Mouse (Mus musculus) megakaryocyte progenitor cell, adult 5-6 weeks (primary cell): ENCODE data around the gene Gclc. TPM values are rescaled to one million over a fixed set of nuclear protein-coding genes. Genes with fewer than 3 reads are reported as not detected.
"Not testable (repeated sequence)": the region's sequence is repeated elsewhere in the genome, so short reads cannot be mapped to it uniquely, and the experiment has no call there.

Source experiments
- ATAC-seq: replicated peaks from 2 replicates; pipeline ENCODE4 v1.8.0; 2016; ENCODE audit warnings: mild to moderate bottlenecking, moderate TSS enrichment, inconsistent platforms; ENCODE audit not compliant: poor library complexity
- total RNA-seq, 2 experiments: library from RNA; stranded (forward) in 1 of 2; stranded (reverse) in 1 of 2; fragments of 157-497, 149-512 nt in 1 of 2; fragments of 200-1000 nt in 1 of 2; gene quantifications; 2 replicates each; pipeline versions ENCODE4 v1.2.3 to v1.2.4; 2015 to 2017

The Gclc gene
- total RNA-seq, 2 experiments from 2014 or later = 38.5 to 54.8 TPM

DNA sequence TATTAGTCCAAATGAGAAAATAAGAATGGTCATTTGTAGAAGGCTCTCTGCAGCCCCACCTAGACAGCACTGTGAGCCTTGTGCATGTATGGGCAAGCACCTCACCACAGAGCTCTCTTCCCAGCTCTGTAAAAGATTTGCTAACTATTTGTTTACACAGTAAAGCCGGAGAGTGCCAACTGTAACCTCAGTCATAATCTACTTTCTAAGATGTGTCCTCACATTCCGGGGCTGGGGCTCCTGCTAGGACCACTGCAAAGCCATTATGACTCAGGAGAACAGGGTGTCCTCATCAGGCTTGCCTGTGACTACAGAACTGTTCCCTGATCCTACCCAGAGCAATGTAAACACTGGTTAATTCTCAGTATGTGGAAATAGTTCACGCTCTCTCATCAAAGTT, 9.5 kb upstream of the Gclc start:
- no peak for ATAC-seq

DNA sequence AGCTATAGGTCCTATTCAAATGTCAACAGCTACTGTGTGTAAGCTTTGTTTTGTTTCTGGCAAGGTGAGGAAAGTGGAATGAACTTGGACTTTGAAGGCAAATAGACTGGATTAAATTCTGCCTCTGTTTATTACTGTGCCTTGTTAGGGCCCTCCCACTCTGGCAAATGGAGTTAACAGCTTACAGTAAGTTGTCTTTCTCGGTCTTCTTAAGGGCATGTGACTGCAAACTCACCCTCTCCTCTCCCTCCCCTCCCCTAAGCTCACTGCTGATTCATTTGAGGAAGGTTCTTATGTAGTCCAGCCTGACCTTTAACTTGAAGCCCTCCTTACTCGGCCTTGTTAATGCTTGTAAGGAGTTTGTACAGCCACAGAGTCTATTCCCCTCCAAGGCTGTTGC, 8.0 kb upstream of the Gclc start:
- no peak for ATAC-seq

DNA sequence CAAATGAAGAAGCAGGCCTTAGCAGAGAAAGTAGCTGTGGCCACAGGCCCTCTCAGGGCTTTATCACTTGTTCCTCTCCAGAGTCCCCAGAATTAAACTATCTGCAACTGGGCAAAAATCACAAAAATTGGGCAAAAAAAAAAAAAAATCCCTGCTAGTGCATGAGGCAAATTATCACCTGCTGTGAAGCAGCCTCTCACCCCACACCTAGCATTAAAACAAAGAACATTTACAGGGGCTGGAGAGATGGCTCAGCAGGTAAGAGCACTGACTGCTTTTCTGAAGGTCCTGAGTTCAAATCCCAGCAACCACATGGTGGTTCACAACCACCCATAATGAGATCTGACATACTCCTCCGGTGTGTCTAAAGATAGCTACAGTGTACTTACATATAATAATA, 6.0 kb upstream of the Gclc start:
- not testable (repeated sequence) for ATAC-seq

DNA sequence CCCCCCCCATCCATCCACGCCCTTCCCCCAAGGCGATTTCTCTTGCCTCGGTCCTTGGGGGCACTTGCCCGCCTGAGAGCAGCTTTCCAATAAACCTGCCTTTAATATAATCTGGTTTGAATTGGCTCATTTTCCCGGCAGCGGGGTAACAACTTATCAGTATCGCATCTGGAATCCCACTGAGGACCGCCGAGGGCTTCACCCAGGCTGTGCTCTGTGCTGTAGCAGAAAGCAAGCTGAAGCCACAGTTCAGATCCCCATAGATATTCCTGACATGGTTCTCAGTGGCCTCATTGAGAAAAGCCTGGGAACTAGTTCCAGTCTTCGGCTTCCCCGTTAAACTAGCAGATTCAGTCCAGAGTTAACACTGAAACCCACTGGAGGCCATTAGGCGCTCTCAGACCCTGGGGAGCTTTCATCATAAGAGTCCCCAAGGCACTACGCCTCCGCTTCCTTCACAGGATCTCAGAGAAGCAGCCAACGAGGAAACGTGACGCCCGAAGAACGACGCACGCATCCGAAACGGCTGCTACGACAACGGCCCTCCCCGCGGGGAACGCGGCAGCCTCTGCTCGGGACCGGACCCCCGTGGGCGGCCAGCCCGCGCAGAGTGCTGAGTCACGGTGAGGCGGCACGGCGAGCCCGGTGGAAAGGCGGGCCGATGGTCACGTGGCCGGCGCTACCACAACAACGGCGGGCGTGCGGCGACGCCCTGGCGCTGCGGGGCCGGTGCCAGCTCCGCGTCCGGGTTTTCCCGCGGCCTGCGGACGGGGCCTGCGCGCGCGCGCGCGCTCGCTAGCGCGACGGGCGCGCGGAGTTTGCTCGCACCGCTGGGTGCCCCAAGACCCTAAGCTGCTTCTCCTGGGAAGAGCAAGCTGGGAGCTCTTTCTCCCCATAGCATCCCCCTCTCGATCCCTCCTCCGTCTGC, 3.9 kb upstream of the Gclc start:
- peak; percentile 64 for ATAC-seq

DNA sequence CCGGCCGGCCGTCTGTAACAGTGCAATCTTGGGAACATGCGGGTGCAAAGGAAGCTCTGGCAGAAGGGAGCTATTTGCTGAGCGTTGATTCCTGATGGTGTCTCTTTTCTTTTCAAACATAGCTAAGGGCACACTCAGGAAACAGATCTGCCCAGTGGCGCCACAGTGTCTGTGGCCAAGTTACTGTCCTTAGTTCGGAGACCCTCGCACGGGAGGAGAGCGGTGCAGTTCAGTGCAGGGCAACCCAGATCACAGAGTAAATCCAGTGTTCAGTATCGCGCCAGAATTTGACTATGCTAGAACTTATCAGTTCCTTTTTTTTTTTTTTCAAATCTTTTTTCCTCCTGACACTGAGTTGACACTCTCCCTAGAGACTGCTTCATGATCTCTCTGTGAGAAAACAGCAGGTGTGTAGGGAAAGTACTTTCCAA, 3.2 kb upstream of the Gclc start:
- ATAC-seq = peak; percentile 2

- peak; percentile 35 for ATAC-seq
Measured at GRCm38 (mm10) chr9:77754728-77755402, 530 bp downstream of the Gclc start.

DNA sequence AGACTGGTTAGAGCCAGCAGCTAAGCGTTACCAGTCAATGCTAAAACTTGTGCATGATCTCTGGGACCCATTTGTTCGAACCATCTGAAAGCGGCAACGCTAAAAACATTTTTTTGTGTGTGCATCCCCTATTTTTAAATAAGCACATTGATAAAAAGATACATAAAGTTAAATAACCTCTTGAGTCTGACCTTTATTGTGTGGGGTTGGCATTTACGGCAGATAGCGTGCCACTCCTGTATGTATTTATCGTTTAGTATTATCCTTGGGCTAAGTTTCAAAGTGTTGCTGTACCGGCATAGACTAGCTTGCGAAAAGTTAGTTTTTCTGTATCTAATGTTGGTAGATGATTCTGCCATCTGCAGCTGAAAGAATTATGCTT, 1.1 kb downstream of the Gclc start:
- no peak for ATAC-seq

DNA sequence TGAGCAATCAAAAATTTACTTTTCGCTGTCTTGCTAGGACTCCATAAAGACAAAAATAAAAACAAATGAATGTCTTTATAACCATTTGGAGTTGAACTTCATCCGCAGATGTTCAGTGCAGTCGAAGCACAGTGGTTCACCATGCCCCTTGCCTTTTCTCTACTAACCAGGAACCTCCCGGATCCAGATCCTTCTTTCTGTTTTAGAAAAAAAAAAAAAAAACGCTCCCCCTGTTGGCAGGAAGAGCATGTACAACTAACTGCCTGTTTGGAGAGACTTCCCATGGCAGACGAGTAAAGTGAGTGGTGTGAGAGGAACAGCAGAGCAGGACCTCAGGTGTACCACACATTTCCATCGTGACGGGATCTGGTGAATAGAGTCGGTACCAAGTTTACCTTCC, 1.7 kb downstream of the Gclc start:
- ATAC-seq = peak; percentile 44

- peak; percentile 74 for ATAC-seq
Measured at GRCm38 (mm10) chr9:77757331-77757730, 3.0 kb downstream of the Gclc start.

- ATAC-seq = no peak
Measured at GRCm38 (mm10) chr9:77758481-77758880, 4.1 kb downstream of the Gclc start.

DNA sequence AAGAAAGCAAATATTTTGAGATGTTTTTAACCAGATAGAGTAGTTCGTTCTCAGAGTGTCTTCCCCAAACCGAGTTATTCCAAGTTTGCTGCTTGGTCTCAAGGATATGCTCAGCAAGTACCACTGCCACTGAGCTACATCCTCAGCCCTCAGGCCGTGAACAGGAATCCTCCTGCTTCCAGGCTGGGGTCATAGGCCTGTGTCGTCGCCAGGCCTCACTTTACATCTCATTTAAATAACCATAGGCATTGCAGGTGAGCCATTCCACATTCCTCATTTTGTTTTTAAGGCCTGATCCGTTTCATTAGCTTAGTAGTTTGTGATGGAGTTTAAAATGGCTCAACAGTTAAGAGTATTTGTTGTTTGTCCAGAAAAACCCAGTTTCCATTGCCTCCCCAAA, 4.8 kb downstream of the Gclc start:
- no peak for ATAC-seq

DNA sequence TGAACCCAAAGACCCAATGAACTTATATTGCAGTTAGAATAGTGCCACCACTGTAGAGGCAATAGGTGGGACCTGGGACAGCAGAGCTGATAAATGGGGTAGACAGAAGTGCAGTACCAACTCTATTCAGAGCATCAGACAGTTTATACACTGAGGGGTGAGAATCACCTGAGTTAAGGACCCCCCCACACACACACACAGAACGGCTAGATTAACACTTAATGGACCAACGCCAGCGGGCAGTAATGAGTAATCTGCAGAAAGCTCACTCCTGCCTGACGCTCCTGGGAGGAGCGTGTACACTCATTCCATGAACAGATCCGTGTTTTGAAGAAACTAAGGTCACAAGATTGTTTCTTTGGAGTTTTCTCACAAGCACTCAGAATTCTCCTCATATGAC, 5.4 kb downstream of the Gclc start:
- no peak for ATAC-seq

GRCm38 (mm10) chr9:77766218-77766617, 11.9 kb downstream of the Gclc start:
- peak; percentile 11; the same call in 1 of the 2 replicates for ATAC-seq

DNA sequence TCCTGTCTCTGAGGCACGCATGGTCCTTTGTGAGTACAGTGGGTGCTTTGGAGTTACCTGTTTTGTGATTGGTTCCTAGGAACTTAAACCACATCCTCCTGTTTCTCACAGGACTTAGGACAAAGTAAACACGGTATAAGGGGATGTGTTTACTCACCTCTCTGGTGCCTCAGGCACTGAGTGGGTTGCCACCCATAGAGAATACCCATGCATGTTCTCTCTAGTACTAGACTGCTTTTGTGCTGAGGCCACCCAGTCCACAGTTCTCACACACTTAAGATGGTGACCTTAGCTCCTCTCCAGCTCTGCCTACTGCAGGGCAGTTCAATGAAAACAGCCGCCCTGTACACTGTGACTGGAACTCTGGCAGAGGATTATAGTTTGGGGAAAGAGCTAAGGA, 12.4 kb downstream of the Gclc start:
- ATAC-seq = no peak

- no peak for ATAC-seq
Measured at GRCm38 (mm10) chr9:77770909-77771308, 16.6 kb downstream of the Gclc start.

DNA sequence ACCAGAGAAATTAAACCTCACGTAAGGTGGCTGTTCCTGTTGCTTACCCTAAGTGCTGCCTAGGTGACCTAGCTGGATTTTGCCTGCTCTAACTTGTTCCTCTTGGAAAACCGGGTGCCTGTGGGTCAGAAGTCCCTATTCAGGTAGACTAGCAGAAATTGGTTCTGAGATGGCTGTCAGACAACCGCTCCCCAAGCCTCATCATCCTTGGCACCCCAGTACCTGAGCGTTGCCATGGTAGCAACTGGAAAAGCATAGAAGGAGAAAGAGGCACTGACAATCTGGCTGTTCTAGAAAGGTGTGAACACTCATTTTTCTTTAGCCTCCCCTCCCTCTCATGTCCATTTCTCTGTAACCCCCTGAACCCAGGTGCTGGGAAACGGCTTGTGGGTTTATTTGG, 17.0 kb downstream of the Gclc start:
- no peak for ATAC-seq

DNA sequence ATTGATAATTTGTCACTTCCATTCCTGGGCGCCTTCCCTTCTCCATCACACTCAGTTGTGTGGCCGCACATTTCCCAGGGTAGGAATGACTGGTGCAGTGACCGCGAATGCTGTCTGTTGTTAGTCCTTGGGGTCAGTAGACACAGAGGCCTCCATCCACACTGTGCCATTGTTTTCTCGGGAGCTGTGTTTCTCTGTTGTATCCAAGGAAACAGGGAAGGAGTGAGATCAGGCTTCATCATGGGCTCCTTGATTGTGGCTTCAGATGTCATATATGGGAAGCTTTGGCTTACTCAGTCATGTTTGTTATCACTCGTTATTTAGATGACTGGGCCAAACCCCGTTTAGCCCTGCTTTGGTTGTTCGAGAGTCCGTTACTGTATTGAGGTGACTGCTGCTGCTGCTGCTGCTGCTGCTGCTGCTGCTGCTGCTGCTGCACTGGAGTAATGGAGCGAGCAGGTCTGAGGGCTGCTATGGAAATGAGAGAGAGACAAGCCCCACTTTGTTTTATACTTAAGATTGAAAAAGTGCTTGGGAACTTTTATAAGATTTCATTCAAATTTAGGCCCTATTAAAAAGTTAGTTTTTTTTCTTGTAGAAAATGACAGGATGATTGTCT, 17.5 kb downstream of the Gclc start:
- no peak for ATAC-seq

- ATAC-seq = no peak
Measured at GRCm38 (mm10) chr9:77776720-77777515, 22.6 kb downstream of the Gclc start.

DNA sequence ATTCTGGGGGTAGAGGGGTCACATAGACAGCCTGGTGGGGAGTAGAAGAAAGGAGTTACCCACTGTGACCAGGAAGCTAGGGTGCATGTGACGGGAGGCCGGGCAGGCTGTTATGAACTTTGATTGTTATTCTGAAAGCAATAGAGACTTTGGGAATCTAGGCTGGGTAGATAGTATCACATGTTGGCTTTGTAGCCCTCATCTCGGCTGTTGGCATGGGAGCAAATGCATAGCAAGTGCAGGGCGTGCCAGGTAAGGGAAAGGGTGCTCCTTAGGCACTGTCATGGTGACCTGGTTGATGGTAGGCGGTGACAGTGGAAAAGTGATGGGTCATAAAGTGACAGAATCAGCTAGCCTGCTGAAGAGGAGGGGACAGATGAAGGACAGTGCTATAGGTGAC, 23.3 kb downstream of the Gclc start:
- no peak for ATAC-seq

DNA sequence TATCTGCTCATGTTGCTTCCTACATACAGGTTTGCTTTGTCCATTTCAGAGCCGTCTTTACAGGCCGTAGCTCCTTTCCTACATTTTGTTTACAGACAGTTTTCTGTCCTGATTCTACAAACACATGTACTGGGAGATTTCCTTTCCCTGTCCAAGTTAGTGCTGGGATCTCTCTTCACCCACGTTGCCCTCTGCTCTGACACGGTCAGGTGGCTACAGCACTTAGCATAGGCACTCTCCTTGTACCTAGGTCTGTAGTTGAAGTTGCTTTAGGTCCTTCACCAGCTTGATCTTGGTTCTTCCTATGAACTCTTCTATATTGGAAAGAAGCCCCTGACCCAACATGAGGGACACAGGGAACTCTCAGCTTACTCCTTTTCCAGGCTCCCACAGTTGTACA, 25.4 kb downstream of the Gclc start:
- ATAC-seq = no peak
